Mouse (Mus musculus) forebrain, embryonic 16.5 days (tissue): ENCODE results near the gene Ankrd33b. TPM values are rescaled to one million over a fixed set of nuclear protein-coding genes. Genes with fewer than 3 reads are reported as not detected.

ENCODE experiments used
- ATAC-seq: fragments of 200-750 bp; cut with Nextera tagmentation; 2 replicates; pipeline ENCODE4 v1.8.0; 2017; ENCODE audit warnings: mild to moderate bottlenecking, moderate library complexity
- H3K27ac ChIP-seq: fragments of 300-500 bp; sonication (generic); 2 replicates; pipeline ENCODE4 v1.5.1; 2014; ENCODE audit warnings: low read length, control low read depth
- H3K27me3 ChIP-seq: fragments of 300-500 bp; sonication (generic); replicated peaks from 2 replicates; pipeline ENCODE4 v1.6.1; 2014; ENCODE audit warnings: low read length; ENCODE audit not compliant: control insufficient read depth, insufficient read depth
- H3K36me3 ChIP-seq: fragments of 300-500 bp; sonication (generic); 2 replicates; pipeline ENCODE4 v1.6.1; 2014; ENCODE audit not compliant: control insufficient read depth, insufficient read depth
- H3K4me1 ChIP-seq: fragments of 300-500 bp; sonication (generic); replicated peaks from 2 replicates; pipeline ENCODE4 v1.6.1; 2014; ENCODE audit warnings: low read length; ENCODE audit not compliant: control insufficient read depth, insufficient read depth
- H3K4me2 ChIP-seq: fragments of 300-500 bp; sonication (generic); 2 replicates; pipeline ENCODE4 v1.6.1; 2014; ENCODE audit warnings: mild to moderate bottlenecking, low read length, control low read depth
- H3K4me3 ChIP-seq: fragments of 300-500 bp; sonication (generic); replicated peaks from 2 replicates; pipeline ENCODE4 v1.5.1; 2014; ENCODE audit warnings: mild to moderate bottlenecking, low read length, control low read depth
- H3K9ac ChIP-seq: fragments of 300-500 bp; sonication (generic); replicated peaks from 2 replicates; pipeline ENCODE4 v1.6.1; 2014; ENCODE audit warnings: low read depth, low read length, control low read depth
- H3K9me3 ChIP-seq: fragments of 300-500 bp; sonication (generic); 2 replicates; pipeline ENCODE4 v1.6.1; 2016; ENCODE audit warnings: low read length; ENCODE audit not compliant: control insufficient read depth
- WGBS: fragments of 180-500 bp; shearing (Covaris S2); extraction: QIAGEN DNeasy Blood & Tissue Kit; methylation state at CpG from one replicate; pipeline ENCODE4 v1.1.7; 2014; 5-methylcytosine and 5-hydroxymethylcytosine counted together
- polyA plus RNA-seq: library from polyadenylated mRNA; unstranded; fragments of >200 nt; fragmentation: Nextera tagmentation; extraction: Ambion mirVana; gene quantifications from 2 replicates; pipeline ENCODE4 v1.2.1, GENCODE M21; 2015

The Ankrd33b gene
- polyA plus RNA-seq, 1 experiment from 2014 or later, result 0.53 TPM

DNA sequence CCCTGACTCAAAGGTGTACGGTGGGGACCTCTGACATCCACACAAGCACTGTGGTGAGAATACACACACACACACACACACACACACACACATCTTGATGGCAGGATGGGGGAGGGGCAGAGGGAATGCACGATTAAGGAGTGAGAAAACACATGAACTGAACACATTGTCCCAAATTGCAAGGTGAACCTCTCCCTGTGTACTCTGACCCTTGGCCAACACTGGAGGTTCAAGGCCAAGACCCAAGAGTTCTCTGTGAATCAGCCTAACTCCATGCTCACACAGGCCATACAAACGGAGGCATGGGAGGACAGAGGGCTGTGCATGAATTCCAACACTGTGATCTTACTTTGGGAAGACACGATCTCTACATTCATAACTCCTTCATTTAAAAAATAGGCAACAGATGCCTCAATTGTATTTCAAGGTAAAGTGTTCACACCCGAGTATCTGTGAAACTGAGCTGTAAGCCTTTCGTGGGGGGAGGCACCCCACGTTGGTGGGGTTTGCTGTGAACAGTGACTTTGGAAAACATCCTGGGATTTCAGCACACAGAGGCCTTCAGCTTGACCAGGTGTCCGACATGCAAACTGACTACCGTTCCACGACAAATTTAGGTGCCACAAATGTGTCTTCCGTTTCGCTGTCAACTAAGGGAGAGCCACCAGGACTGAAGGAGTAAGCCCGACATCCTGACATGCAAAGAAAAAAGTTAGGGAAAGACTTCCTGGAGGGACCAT lies 4.1 kb downstream of the Ankrd33b start:
- Histone ChIP-seq H3K27me3 (peaks cover 37% of the 10 kb centered on the region), H3K9me3 (no peaks in the 10 kb centered on the region), H3K9ac (no peak overlapping the region), H3K27ac (no peak overlapping the region), H3K4me2 (no peak overlapping the region), H3K36me3 (no peaks in the 10 kb centered on the region), H3K4me1 (peaks cover 27% of the 10 kb centered on the region), H3K4me3 (no peak overlapping the region)
- 85% methylated on average over 13 of the region's 13 CpGs for WGBS
- ATAC-seq, result no peak

- Histone ChIP-seq H3K36me3 (no peaks in the 10 kb centered on the region), H3K27me3 (peaks cover 23% of the 10 kb centered on the region), H3K4me1 (peaks cover 9% of the 10 kb centered on the region), H3K4me2 (no peak overlapping the region), H3K9ac (no peak overlapping the region), H3K9me3 (no peaks in the 10 kb centered on the region), H3K27ac (no peak overlapping the region), H3K4me3 (no peak overlapping the region)
- 89% methylated on average over 9 of the region's 9 CpGs for WGBS
- ATAC-seq, result no peak
Measured at GRCm38 (mm10) chr15:31361259-31361853, 6.2 kb downstream of the Ankrd33b start.

DNA sequence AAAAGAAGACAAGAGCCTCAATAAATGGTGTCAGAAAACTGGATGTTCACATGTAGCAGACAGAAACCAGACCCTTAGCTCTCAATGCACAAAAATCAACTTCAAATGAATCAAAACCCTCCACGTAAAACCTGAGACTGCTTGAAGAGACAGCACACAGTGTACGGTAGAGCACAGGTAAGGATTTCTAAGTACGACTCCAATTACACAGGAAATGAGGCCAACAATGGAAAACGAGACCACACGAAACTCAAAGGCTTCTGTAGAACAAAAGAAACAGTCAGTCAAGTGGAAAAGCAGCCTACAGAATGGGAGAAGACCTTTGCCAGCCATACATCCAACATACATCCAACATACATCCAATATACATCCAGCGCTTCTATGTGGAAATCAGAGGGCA lies 6.9 kb downstream of the Ankrd33b start:
- Histone ChIP-seq H3K36me3 (no peaks in the 10 kb centered on the region), H3K27me3 (peaks cover 16% of the 10 kb centered on the region), H3K4me1 (peaks cover 1% of the 10 kb centered on the region), H3K4me2 (no peak overlapping the region), H3K4me3 (no peak overlapping the region), H3K9ac (no peak overlapping the region), H3K27ac (no peak overlapping the region), H3K9me3 (no peaks in the 10 kb centered on the region)
- WGBS, result 58% methylated on average over 6 of the region's 6 CpGs
- no peak for ATAC-seq

DNA sequence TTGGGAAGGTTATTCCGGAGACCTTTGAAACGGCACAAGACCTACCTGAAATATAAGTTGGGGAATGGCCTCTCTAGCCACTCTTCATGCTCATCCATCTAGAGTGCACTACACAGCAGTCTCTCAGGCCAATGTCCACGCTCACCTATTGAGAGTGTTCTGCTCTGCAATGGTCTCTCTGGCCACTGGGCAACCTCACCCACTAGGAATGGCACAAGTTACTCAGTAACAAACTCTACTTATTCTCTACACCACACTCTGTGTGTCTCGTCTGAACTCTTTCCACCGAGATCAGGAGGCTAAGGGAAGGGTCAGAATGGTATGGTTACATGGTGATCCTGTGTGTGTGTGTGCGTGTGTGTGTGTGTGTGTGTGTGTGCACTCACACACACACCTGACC lies 7.7 kb downstream of the Ankrd33b start:
- Histone ChIP-seq H3K27ac (no peak overlapping the region), H3K4me2 (no peak overlapping the region), H3K27me3 (peaks cover 8% of the 10 kb centered on the region), H3K9ac (no peak overlapping the region), H3K4me3 (no peak overlapping the region), H3K4me1 (no peaks in the 10 kb centered on the region), H3K9me3 (no peaks in the 10 kb centered on the region), H3K36me3 (no peaks in the 10 kb centered on the region)
- WGBS, result 93% methylated on average over 6 of the region's 6 CpGs
- ATAC-seq, result no peak

- Histone ChIP-seq H3K4me1 (no peaks in the 10 kb centered on the region), H3K36me3 (no peaks in the 10 kb centered on the region), H3K4me3 (no peak overlapping the region), H3K4me2 (no peak overlapping the region), H3K9me3 (no peaks in the 10 kb centered on the region), H3K27ac (no peak overlapping the region), H3K9ac (no peak overlapping the region), H3K27me3 (no peaks in the 10 kb centered on the region)
- no peak for ATAC-seq
- WGBS, result 87% methylated on average over 13 of the region's 13 CpGs
Measured at GRCm38 (mm10) chr15:31352494-31353279, 14.8 kb downstream of the Ankrd33b start.

GRCm38 (mm10) chr15:31349810-31350341 lies 17.6 kb downstream of the Ankrd33b start:
- 85% methylated on average over 7 of the region's 7 CpGs for WGBS
- H3K4me1 ChIP-seq, result no peaks in the 10 kb centered on the region; the same call in 1 of the 2 replicates

DNA sequence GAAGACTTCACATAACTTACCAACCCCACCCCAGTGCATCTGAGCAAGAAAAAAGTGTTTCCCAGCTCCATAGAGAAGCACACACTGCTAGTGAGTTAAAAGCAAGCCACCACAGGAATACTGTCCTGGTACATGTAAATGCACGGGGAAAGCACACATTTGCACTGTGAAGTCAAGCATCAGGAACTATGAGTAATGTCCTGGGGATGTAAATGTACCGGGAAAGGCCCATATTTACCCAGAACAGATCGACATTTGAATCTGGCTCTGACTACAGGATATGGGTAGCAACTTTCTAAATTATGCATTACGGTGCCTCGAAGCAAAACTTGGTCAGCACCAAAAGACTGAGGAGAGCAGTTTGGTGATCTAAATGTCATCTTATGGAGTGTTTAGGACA lies 18.5 kb downstream of the Ankrd33b start:
- Histone ChIP-seq H3K9me3 (no peaks in the 10 kb centered on the region), H3K4me2 (no peak overlapping the region), H3K27me3 (no peaks in the 10 kb centered on the region), H3K4me1 (no peaks in the 10 kb centered on the region; the same call in 1 of the 2 replicates), H3K9ac (no peak overlapping the region), H3K27ac (no peak overlapping the region), H3K4me3 (no peak overlapping the region), H3K36me3 (no peaks in the 10 kb centered on the region)
- ATAC-seq, result no peak
- WGBS, result 93% methylated on average over 5 of the region's 5 CpGs

More at GRCm38 (mm10) chr15:31349810-31350341, 17.6 kb downstream of the Ankrd33b start:
- Histone ChIP-seq H3K4me2 (no peak overlapping the region), H3K27me3 (no peaks in the 10 kb centered on the region), H3K9ac (no peak overlapping the region), H3K27ac (no peak overlapping the region), H3K9me3 (no peaks in the 10 kb centered on the region), H3K36me3 (no peaks in the 10 kb centered on the region), H3K4me3 (no peak overlapping the region)
- ATAC-seq, result no peak

DNA sequence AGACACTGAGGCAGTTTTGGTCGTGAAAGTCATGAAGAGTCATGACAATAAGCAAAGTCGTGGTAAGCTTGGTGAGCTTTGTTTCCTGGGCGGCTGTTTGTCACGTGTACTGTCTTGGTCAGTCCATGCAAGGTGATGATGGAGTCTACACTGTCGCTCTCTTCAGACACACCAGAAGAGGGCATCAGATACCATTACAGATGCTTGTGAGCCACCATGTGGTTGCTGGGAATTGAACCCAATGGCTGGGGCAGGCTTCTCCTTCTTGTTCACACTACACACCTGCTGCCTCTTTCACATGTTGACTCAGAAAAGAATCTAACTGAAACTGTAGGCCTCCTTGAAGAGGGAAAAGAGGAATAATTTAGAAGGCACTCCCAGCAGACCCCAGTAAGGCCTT lies 19.3 kb downstream of the Ankrd33b start:
- Histone ChIP-seq H3K36me3 (no peaks in the 10 kb centered on the region), H3K27ac (no peak overlapping the region), H3K9ac (no peak overlapping the region), H3K9me3 (no peaks in the 10 kb centered on the region), H3K27me3 (no peaks in the 10 kb centered on the region), H3K4me1 (no peaks in the 10 kb centered on the region; the same call in 1 of the 2 replicates), H3K4me2 (no peak overlapping the region), H3K4me3 (no peak overlapping the region)
- ATAC-seq, result no peak
- 84% methylated on average over 5 of the region's 5 CpGs for WGBS

DNA sequence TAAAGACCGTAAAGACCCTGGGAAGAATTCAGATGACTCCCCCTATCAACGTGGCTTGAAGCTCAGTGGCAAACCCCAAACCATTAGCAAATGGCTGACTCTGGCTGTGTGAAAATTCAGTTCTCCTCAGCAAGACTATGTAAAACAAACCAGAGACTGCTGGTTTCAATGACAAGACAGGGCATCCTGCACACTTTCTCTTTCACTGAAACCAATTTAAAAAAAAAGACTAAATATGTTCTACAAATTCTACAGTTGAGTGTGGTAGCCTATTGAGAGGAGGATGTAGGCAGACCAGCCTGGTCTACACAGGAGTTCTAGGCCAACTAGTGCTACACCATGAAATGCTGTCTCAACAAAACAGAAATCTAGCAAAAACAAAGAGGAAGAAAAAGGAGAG lies 21.0 kb downstream of the Ankrd33b start:
- no peak for ATAC-seq
- no peak overlapping the region for H3K9ac ChIP-seq
- H3K27ac ChIP-seq, result no peak overlapping the region
- 40% methylated on average over 2 of the region's 2 CpGs for WGBS
- H3K27me3 ChIP-seq, result no peaks in the 10 kb centered on the region
- H3K4me1 ChIP-seq, result peaks cover 7% of the 10 kb centered on the region; the same call in 1 of the 2 replicates
- no peak overlapping the region for H3K4me3 ChIP-seq
- H3K36me3 ChIP-seq, result no peaks in the 10 kb centered on the region
- no peaks in the 10 kb centered on the region for H3K9me3 ChIP-seq
- no peak overlapping the region for H3K4me2 ChIP-seq
